Mouse (Mus musculus) left cerebral cortex, postnatal 14 days (tissue): ENCODE measurements around the gene Hoxc13. TPM values are rescaled to one million over a fixed set of nuclear protein-coding genes. Genes with fewer than 3 reads are reported as not detected.

Experiments used
- DNase-seq, 2 experiments: peaks; one replicate each; pipeline ENCODE4 v3.0.0; 2021 to 2022; ENCODE audit warnings: low spot score in 2 of 2, mixed read lengths in 1 of 2
- intact Hi-C: fragments of 180-260 bp; cut with DNase I; formaldehyde crosslinking; loops from one replicate; pipeline ENCODE4 v1.15.1; 2025
- microRNA-seq, 2 experiments: library from miRNA; unstranded; fragments of <30 nt; microRNA quantifications; one replicate each; pipeline ENCODE4 v1.2.0; 2022
- total RNA-seq, 2 experiments: library from RNA; stranded (reverse); gene quantifications; 2 replicates each; pipeline ENCODE4 v1.2.3; 2021

Hoxc13 gene
- total RNA-seq, 2 experiments from 2014 or later, result not detected

DNA sequence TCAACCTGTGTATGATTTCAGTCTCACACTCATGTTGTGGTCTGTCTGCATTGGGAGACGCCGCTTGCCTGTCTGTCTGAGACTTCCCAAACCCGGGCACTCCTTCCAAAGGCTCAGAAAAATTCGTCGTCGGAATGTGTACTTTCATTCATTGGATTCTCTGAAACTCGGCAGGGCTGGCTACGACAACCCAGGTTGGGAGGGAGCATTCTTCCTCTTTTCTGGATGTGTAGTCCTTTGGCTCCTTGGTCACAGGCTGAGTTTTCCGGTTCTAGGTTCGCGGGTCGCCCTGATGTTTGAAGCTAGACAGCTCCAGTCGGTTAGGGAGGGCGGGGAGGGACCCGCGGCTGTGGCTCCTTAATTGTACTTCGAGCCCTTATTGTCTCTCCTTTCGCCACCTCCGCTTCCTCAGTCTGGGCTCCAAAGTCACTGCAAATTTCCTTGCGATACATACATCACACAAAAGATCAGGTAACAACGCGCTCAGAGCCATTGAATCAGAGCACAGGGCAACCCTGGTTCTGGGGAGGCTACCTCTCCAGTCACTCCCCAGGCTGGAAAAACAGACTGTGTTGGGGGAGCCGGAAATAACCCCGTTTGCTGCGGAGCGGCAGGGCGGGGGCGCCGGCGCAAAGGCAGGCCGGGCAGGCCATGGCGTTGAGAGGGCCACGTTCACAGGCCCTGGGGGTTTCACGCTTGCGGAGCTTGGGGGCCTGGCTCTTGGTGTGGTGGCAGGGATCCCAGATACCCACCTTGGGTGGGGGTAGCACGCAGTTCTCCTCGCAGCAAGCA is 55.9 kb downstream of the Hoxc13 start:
- intact Hi-C loops, result no loop called here
- DNase-seq, result no peak

- no peak for DNase-seq
- intact Hi-C loops, result no loop called here
These were observed 56.6 kb downstream of the Hoxc13 start for GRCm38 (mm10) chr15:102977423-102977974.

Small RNA genes lying within 50 kb of the gene (microRNA-seq; reads per million reads assigned to microRNA genes)
- 0 to 0.34 reads per million in 2 experiments for gene Mir196a-2

Other genes with a start within 250 kb of the Hoxc13 start
- gene Atp5g2, start 248.8 kb upstream of the Hoxc13 start, total RNA-seq, result 10 to 100 TPM; 13.4 to 14.4 TPM
- gene Calcoco1, start 198.9 kb upstream of the Hoxc13 start, total RNA-seq, result 10 to 100 TPM; 56.9 to 58.4 TPM
- not detected for gene Hoxc12, start 15.7 kb downstream of the Hoxc13 start, total RNA-seq
- not detected for gene Hoxc11, start 33.3 kb downstream of the Hoxc13 start, total RNA-seq
- gene Hoxc10, start 45.7 kb downstream of the Hoxc13 start, total RNA-seq, result not detected
- gene Hoxc5, start 46.3 kb downstream of the Hoxc13 start, total RNA-seq, result not detected
- not detected for gene Hoxc9, start 55.3 kb downstream of the Hoxc13 start, total RNA-seq
- gene Hoxc8, start 69.5 kb downstream of the Hoxc13 start, total RNA-seq, result not detected
- gene Hoxc6, start 77.2 kb downstream of the Hoxc13 start, total RNA-seq, result not detected
- gene Hoxc4, start 97.8 kb downstream of the Hoxc13 start, total RNA-seq, result not detected
- 10 to 100 TPM; 16.2 to 17.4 TPM for gene Smug1, start 246.0 kb downstream of the Hoxc13 start, total RNA-seq